Mouse (Mus musculus): ENCODE results near the gene Gbp4. TPM values are rescaled to one million over a fixed set of nuclear protein-coding genes. Genes with fewer than 3 reads are reported as not detected.
"Not testable (repeated sequence)": the region's sequence is repeated elsewhere in the genome, so short reads cannot be mapped to it uniquely, and the experiment has no call there.

The Gbp4 gene
- polyA plus RNA-seq, 1 experiment from 2014 or later = 5.1 TPM

DNA sequence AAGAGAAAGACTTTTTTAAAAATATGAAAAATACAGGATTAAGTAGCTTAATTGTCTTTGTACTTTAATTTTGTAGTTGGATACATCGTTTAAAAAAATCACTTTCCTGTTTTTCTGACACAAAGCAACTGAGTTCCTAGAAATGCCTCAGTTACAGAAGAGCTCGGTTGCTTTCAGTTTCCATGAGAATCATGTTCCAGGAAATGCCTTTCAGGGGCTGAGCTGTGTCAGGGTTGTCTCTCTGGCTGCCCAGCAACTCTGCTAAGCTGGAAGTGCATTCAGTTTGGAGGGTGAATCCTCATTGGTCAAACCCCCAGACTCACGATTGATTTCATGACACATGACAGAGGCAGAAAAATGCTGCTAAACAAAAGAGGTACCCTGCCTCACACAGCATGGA lies 6.3 kb upstream of the Gbp4 start:
- not testable (repeated sequence) for H3K4me2 ChIP-seq (replicated peaks; ENCODE audit: low read depth, low read length); H3K36me3 ChIP-seq (ENCODE audit: insufficient read depth, low read length); H3K4me3 ChIP-seq (ENCODE audit: low read depth, low read length); H3K9ac ChIP-seq (replicated peaks; ENCODE audit: low read depth); H3K27me3 ChIP-seq (replicated peaks; ENCODE audit: insufficient read depth, low read length); H3K9me3 ChIP-seq (ENCODE audit: low read length); H3K4me1 ChIP-seq (ENCODE audit: insufficient read depth, low read depth, low read length)
- H3K27ac ChIP-seq (ENCODE audit: low read length) = 0 out of 2 replicates have a peak overlapping the region, but pooled peaks have one; percentile 16
- 0 out of 2 replicates have a peak, but pooled peaks have one; percentile 17 for ATAC-seq
- peak; percentile 8 for DNase-seq (ENCODE audit: low spot score)
- TF ChIP-seq EP300 (IDR thresholded peaks at IDR 0.05) = 0 out of 2 replicates have a peak, but pooled peaks have one; percentile 11
- 31% methylated on average over 3 of the region's 3 CpGs for WGBS

DNA sequence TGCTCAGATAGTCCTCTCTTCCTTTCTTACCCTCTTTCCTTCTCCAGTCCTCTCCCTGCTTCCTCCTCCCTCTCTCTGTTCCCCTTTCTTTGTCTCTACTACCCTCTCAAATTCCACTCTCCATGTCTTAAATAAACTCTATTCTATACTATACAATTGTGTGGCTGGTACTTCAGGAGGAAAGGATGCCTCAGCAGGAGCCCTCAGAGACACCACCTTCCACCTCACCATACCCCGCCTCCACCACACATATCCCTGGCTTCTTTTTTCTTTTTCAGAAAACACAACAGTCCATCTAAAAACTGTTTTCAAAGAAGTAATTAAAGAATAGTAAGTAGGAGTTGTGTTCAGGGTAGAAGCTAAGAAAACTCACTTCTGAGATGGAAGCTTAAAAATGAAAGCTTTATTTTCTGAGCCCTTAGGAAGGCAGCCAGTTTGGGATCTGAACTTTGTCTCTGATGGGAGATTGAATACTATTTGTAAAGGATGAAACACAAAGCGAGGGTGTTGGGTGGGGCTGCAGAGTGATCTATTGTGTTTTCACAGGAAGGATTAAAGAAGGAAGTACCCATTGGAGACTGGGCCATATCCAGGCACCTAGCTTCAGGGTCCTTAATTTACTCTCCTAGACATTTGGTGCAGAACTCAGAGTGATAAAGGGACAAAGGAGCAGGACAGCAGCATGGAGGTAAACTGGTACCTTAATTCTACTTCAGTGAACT lies 864 bp upstream of the Gbp4 start:
- DNase-seq (ENCODE audit: low spot score); H3K4me3 ChIP-seq (ENCODE audit: low read depth, low read length); H3K4me1 ChIP-seq (ENCODE audit: insufficient read depth, low read depth, low read length); H3K27me3 ChIP-seq (replicated peaks; ENCODE audit: insufficient read depth, low read length); H3K4me2 ChIP-seq (replicated peaks; ENCODE audit: low read depth, low read length); H3K9me3 ChIP-seq (ENCODE audit: low read length); ATAC-seq; H3K9ac ChIP-seq (replicated peaks; ENCODE audit: low read depth); H3K36me3 ChIP-seq (ENCODE audit: insufficient read depth, low read length); H3K27ac ChIP-seq (ENCODE audit: low read length): not testable (repeated sequence)
- 60% methylated on average over 2 of the region's 2 CpGs for WGBS

DNA sequence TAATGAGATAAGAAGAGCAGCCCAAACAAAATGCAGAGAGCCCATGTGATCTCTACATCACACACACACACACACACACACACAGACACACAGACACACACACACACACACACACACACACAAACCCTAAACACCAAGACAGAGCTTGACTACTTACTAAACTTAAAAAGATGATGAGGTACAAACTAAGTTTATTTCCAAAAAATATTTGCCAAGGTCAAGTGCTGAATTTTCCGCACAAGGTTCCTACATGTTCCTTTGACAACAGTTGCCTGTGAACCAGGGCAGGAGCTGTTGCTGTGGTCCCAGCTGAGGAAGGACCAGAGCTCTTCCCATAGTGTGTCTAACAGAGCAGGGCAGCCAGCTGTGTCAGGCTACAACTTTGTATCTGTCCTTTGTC lies 480 bp downstream of the Gbp4 start:
- Histone ChIP-seq H3K4me2 (replicated peaks; ENCODE audit: low read depth, low read length) (no peak overlapping the region), H3K27me3 (replicated peaks; ENCODE audit: insufficient read depth, low read length) (no peaks in the 10 kb centered on the region), H3K27ac (ENCODE audit: low read length) (no peak overlapping the region), H3K9ac (replicated peaks; ENCODE audit: low read depth) (no peak overlapping the region), H3K36me3 (ENCODE audit: insufficient read depth, low read length) (no peaks in the 10 kb centered on the region), H3K4me1 (ENCODE audit: insufficient read depth, low read depth, low read length) (no peaks in the 10 kb centered on the region), H3K9me3 (ENCODE audit: low read length) (no peaks in the 10 kb centered on the region), H3K4me3 (ENCODE audit: low read depth, low read length) (no peak overlapping the region)
- WGBS = 81% methylated on average over 1 of the region's 1 CpGs
- ATAC-seq (no peak), DNase-seq (ENCODE audit: low spot score) (no peak)
- TF ChIP-seq EP300 (IDR thresholded peaks at IDR 0.05) (no peak), CTCF (IDR thresholded peaks at IDR 0.05) (no peak)

DNA sequence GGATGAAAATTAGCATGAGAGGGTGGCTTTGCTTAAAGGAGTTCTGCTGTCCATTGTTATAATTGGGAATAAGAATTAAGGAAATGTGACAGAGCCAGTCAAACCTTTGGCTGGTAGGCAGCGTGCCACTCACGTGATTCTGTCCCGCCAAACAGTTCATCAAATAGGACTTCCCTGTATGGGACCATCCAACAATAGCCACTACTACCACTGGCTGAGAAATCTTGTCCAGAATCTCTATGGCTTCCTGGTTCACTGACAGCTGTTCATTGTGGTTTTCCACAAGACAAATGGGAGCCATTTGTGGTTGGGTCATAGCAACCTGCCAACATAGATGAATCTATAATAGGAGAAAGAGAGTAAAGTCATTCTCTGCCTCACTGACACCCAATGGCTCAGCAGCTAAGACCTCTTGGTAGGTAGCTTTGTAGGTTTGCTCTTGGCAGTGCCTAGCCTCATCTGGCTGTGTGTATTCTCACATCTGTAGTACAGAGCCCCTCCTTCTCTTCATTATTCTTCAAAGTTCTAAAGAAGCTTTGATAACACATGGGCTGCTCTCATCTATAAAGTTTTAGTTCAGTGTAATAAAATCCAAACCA lies 2.6 kb downstream of the Gbp4 start:
- H3K4me2 ChIP-seq (replicated peaks; ENCODE audit: low read depth, low read length); H3K4me1 ChIP-seq (ENCODE audit: insufficient read depth, low read depth, low read length); ATAC-seq; H3K36me3 ChIP-seq (ENCODE audit: insufficient read depth, low read length); H3K9me3 ChIP-seq (ENCODE audit: low read length); H3K9ac ChIP-seq (replicated peaks; ENCODE audit: low read depth); H3K4me3 ChIP-seq (ENCODE audit: low read depth, low read length); DNase-seq (ENCODE audit: low spot score); H3K27me3 ChIP-seq (replicated peaks; ENCODE audit: insufficient read depth, low read length); H3K27ac ChIP-seq (ENCODE audit: low read length): not testable (repeated sequence)
- WGBS = 53% methylated on average over 3 of the region's 3 CpGs

DNA sequence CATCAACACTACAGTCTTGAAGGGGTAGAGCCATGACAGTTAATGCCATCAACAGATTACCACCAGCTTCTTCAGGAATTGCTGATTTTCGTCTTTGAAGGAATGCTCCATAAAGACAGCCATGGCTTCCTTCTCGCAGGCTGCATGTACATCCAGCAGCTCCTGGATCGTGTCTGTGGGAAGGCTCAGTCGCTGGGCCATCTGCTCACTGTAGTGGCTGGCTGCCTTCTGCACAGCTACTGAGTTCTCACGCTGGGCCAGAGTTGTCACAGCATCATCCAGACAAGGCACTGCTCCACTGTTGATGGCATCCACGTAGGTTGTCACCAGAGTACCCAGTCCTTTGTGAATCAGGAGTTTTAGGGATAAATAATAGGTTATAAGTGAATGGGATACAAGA lies 17.7 kb downstream of the Gbp4 start:
- ATAC-seq; DNase-seq (ENCODE audit: low spot score); H3K36me3 ChIP-seq (ENCODE audit: insufficient read depth, low read length); H3K27ac ChIP-seq (ENCODE audit: low read length); H3K27me3 ChIP-seq (replicated peaks; ENCODE audit: insufficient read depth, low read length); H3K9me3 ChIP-seq (ENCODE audit: low read length); H3K4me1 ChIP-seq (ENCODE audit: insufficient read depth, low read depth, low read length); H3K9ac ChIP-seq (replicated peaks; ENCODE audit: low read depth); H3K4me3 ChIP-seq (ENCODE audit: low read depth, low read length); H3K4me2 ChIP-seq (replicated peaks; ENCODE audit: low read depth, low read length): not testable (repeated sequence)
- WGBS = 79% methylated on average over 6 of the region's 6 CpGs

DNA sequence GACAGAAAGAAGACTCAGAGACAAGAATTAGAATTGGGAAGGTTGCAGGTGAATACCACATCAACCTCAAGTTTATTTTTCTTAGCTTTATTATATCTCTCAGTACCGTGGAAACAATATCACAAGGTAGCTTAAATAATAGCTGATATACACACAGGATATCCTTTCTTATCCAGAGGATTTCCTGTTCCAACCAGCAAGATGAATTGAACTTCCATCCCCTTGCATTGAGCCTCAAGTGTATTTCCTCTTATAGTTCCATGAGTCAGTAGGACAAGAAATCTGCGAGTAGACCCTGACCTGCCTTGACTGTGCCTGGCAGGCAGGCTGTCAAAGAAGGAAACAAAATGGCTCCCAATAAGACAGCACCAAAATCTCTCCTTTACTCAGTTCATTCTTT lies 23.6 kb downstream of the Gbp4 start:
- Histone ChIP-seq H3K9me3 (ENCODE audit: low read length) (no peaks in the 10 kb centered on the region), H3K27me3 (replicated peaks; ENCODE audit: insufficient read depth, low read length) (no peaks in the 10 kb centered on the region), H3K4me1 (ENCODE audit: insufficient read depth, low read depth, low read length) (no peaks in the 10 kb centered on the region), H3K4me2 (replicated peaks; ENCODE audit: low read depth, low read length) (no peak overlapping the region), H3K9ac (replicated peaks; ENCODE audit: low read depth) (no peak overlapping the region), H3K27ac (ENCODE audit: low read length) (no peak overlapping the region), H3K4me3 (ENCODE audit: low read depth, low read length) (no peak overlapping the region), H3K36me3 (ENCODE audit: insufficient read depth, low read length) (no peaks in the 10 kb centered on the region)
- TF ChIP-seq EP300 (IDR thresholded peaks at IDR 0.05) = peak; percentile 50
- no peak for TF ChIP-seq CTCF (IDR thresholded peaks at IDR 0.05)
- 60% methylated on average over 2 of the region's 2 CpGs for WGBS
- peak; percentile 50; the same call in 1 of the 2 replicates for ATAC-seq
- peak; percentile 8 for DNase-seq (ENCODE audit: low spot score)
